Mouse (Mus musculus): ENCODE measurements around the gene Rbm3. TPM values are rescaled to one million over a fixed set of nuclear protein-coding genes. Genes with fewer than 3 reads are reported as not detected.
"Not testable (repeated sequence)": the region's sequence is repeated elsewhere in the genome, so short reads cannot be mapped to it uniquely, and the experiment has no call there.

Rbm3 gene
- polyA plus RNA-seq, 1 experiment from 2014 or later, result 386 TPM

DNA sequence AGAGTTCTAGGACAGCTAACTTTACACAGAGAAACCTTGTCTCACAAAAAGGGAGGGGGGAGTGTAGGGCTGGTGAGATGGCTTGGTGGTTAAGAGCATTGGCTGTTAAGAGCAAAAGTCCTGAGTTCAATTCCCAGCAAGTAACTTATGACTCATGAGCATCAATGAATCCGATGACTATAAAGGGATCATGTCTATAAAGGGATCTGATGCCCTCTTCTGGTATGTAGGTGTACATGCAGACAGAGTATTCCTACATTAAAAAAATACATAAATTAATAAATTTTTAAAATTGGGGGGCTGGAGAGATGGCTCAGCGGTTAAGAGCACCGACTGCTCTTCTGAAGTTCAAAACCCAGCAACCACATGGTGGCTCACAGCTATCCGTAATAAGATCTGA is 30.4 kb downstream of the Rbm3 start:
- no peak for DNase-seq
- no peak overlapping the region for H3K4me3 ChIP-seq (replicated peaks; ENCODE audit: low read depth, low read length)
- H3K4me1 ChIP-seq (ENCODE audit: control insufficient read depth, insufficient read depth, low read length), result no peaks in the 10 kb centered on the region
- no peak overlapping the region for H3K27ac ChIP-seq (replicated peaks; ENCODE audit: low read depth, low read length)
- H3K27me3 ChIP-seq (ENCODE audit: control insufficient read depth, insufficient read depth, low read length), result no peaks in the 10 kb centered on the region
- H3K36me3 ChIP-seq (ENCODE audit: control insufficient read depth, insufficient read depth, low read length), result no peaks in the 10 kb centered on the region
- ATAC-seq (ENCODE audit: low FRiP score, low TSS enrichment), result no peak
- H3K9ac ChIP-seq (replicated peaks; ENCODE audit: low read length), result no peak overlapping the region
- no peak overlapping the region for H3K4me2 ChIP-seq (ENCODE audit: low read length)
- 81% methylated on average over 4 of the region's 4 CpGs for WGBS
- H3K9me3 ChIP-seq (ENCODE audit: control insufficient read depth, low read length), result no peaks in the 10 kb centered on the region

DNA sequence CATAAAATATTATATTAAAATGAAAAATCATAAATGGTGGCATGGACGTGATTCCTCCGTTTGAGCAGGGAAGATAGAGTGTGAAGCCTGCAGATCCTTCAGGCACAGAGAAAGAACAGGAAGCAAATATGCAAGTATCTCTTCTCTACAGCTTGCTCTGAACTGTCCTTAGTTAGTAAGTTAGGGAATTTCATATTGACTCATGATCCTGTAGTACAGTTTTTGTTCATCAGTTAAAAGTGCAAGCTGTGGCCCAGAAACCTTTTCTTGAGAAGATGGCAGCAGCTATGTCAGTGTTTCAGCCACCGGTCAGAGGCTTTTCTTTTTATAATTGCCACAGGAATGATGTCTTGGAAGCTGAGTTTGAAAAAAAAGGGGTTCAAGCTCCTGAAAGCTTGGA is 40.7 kb downstream of the Rbm3 start:
- Histone ChIP-seq H3K27me3 (ENCODE audit: control insufficient read depth, insufficient read depth, low read length) (no peaks in the 10 kb centered on the region), H3K27ac (replicated peaks; ENCODE audit: low read depth, low read length) (no peak overlapping the region), H3K4me1 (ENCODE audit: control insufficient read depth, insufficient read depth, low read length) (0 out of 2 replicates have a peak, but pooled peaks cover 4% of the 10 kb centered on the region), H3K4me3 (replicated peaks; ENCODE audit: low read depth, low read length) (no peak overlapping the region), H3K9ac (replicated peaks; ENCODE audit: low read length) (no peak overlapping the region), H3K9me3 (ENCODE audit: control insufficient read depth, low read length) (no peaks in the 10 kb centered on the region), H3K36me3 (ENCODE audit: control insufficient read depth, insufficient read depth, low read length) (no peaks in the 10 kb centered on the region), H3K4me2 (ENCODE audit: low read length) (no peak overlapping the region)
- DNase-seq, result no peak
- no peak for ATAC-seq (ENCODE audit: low FRiP score, low TSS enrichment)
- WGBS, result 93% methylated on average over 3 of the region's 3 CpGs

DNA sequence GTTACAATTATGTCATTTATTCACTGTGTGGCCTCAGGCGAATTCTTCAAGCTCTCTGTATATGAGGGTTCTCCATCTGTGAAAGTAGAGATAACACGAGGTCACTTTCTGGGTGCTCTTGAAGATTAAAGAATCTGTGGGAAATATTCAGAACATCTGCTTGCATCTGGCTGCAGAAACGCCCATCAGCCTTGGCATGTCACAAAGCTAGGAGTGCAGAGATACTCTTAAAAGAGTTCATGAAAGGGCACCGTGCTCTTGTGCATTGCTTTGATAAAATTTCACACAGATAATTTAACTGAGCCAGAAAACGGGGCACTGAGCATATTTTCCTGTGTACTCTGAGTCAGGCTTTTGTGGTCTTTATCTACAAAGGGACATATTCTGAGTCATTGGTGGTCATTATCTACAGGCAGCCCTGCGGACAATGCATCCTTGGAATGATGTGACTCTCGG is 43.4 kb downstream of the Rbm3 start:
- Histone ChIP-seq H3K4me1 (ENCODE audit: control insufficient read depth, insufficient read depth, low read length) (0 out of 2 replicates have a peak, but pooled peaks cover 4% of the 10 kb centered on the region), H3K9me3 (ENCODE audit: control insufficient read depth, low read length) (no peaks in the 10 kb centered on the region), H3K4me3 (replicated peaks; ENCODE audit: low read depth, low read length) (no peak overlapping the region), H3K36me3 (ENCODE audit: control insufficient read depth, insufficient read depth, low read length) (no peaks in the 10 kb centered on the region), H3K27me3 (ENCODE audit: control insufficient read depth, insufficient read depth, low read length) (no peaks in the 10 kb centered on the region), H3K27ac (replicated peaks; ENCODE audit: low read depth, low read length) (no peak overlapping the region), H3K4me2 (ENCODE audit: low read length) (no peak overlapping the region), H3K9ac (replicated peaks; ENCODE audit: low read length) (no peak overlapping the region)
- whole genome bisulfite sequencing, result 70% methylated on average over 7 of the region's 7 CpGs
- ATAC-seq (ENCODE audit: low FRiP score, low TSS enrichment) (no peak), DNase-seq (peak; percentile 2)

DNA sequence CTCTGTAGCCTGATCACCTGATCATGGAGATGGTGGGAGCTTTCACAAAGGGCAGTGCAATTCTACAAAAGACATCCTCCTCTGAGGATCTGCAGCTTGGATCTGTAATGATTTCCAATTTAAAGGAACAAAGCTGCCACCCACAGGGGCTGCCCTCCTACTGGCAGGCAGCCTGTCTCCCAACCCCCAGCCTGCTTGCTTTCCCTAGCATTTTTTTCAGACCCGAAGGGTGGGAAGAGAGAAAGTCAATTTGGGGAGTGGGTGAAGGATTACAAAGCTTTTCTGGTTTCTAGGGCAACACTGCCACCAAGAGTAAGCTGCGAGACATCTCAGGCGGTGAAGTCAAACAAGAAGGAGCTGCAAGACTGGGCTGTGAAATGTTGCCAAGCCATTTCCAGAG is 44.7 kb downstream of the Rbm3 start:
- no peaks in the 10 kb centered on the region for H3K9me3 ChIP-seq (ENCODE audit: control insufficient read depth, low read length)
- WGBS, result 25% methylated on average over 3 of the region's 3 CpGs
- no peak overlapping the region for H3K9ac ChIP-seq (replicated peaks; ENCODE audit: low read length)

DNA sequence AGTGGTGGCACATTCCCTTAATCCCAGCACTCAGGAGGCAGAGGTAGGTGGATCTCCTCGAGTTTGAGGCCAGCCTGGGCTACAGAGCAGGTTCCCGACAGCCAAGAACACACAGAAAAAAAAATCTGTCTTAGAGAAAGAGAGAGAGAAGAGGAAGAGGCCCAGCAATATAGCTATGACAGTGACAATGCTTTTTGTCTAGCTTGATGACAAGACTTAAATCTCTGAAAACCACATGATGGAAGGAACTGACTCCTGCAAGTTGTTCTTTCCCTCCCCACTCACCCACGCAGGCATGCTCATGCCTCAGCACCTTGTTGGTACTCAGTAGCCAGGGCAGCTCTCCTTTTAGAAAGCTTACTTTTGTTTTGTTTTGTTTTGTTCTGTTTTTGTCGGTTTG is 46.2 kb downstream of the Rbm3 start:
- no peaks in the 10 kb centered on the region for H3K36me3 ChIP-seq (ENCODE audit: control insufficient read depth, insufficient read depth, low read length)
- H3K9ac ChIP-seq (replicated peaks; ENCODE audit: low read length), result no peak overlapping the region
- 0 out of 2 replicates have a peak, but pooled peaks cover 4% of the 10 kb centered on the region for H3K4me1 ChIP-seq (ENCODE audit: control insufficient read depth, insufficient read depth, low read length)
- DNase-seq, result no peak
- no peaks in the 10 kb centered on the region for H3K27me3 ChIP-seq (ENCODE audit: control insufficient read depth, insufficient read depth, low read length)
- 66% methylated on average over 4 of the region's 4 CpGs for WGBS
- H3K4me2 ChIP-seq (ENCODE audit: low read length), result no peak overlapping the region
- H3K4me3 ChIP-seq (replicated peaks; ENCODE audit: low read depth, low read length), result no peak overlapping the region
- H3K9me3 ChIP-seq (ENCODE audit: control insufficient read depth, low read length), result no peaks in the 10 kb centered on the region
- no peak for ATAC-seq (ENCODE audit: low FRiP score, low TSS enrichment)
- no peak overlapping the region for H3K27ac ChIP-seq (replicated peaks; ENCODE audit: low read depth, low read length)

More for the DNA sequence above, 44.7 kb downstream of the Rbm3 start:
- H3K4me3 ChIP-seq (replicated peaks; ENCODE audit: low read depth, low read length), result no peak overlapping the region
- H3K36me3 ChIP-seq (ENCODE audit: control insufficient read depth, insufficient read depth, low read length), result no peaks in the 10 kb centered on the region
- H3K4me1 ChIP-seq (ENCODE audit: control insufficient read depth, insufficient read depth, low read length), result 0 out of 2 replicates have a peak, but pooled peaks cover 4% of the 10 kb centered on the region
- no peaks in the 10 kb centered on the region for H3K27me3 ChIP-seq (ENCODE audit: control insufficient read depth, insufficient read depth, low read length)
- peak overlapping the region; percentile 82 for H3K27ac ChIP-seq (replicated peaks; ENCODE audit: low read depth, low read length)
- peak; percentile 95 for DNase-seq
- ATAC-seq (ENCODE audit: low FRiP score, low TSS enrichment), result peak; percentile 63
- peak overlapping the region; percentile 28 for H3K4me2 ChIP-seq (ENCODE audit: low read length)

DNA sequence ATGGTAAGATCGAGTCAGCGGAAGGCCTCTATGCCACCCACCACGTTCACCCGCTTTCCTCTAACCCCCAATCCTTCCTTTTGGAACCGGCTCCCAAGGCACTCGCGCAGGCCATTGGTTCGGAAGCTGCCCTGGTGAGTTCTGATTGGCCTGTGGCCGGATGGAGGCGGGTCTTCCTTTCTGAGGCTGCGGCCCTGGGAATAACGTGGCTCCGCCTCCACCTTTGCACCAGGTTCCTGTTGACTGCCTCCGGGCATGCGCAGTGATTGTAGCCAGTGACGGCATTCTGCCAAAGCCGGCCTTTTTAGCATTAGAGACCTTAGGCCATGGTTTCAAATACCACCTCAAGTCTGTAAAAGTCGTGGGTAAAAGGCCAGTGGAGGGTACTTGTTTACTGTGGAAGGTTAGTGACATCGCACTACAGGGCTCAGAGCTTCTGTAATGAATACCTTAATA is 48.9 kb downstream of the Rbm3 start:
- Histone ChIP-seq H3K9me3 (ENCODE audit: control insufficient read depth, low read length) (no peaks in the 10 kb centered on the region), H3K27ac (replicated peaks; ENCODE audit: low read depth, low read length) (peak overlapping the region; percentile 26; the same call in 1 of the 2 replicates), H3K4me1 (ENCODE audit: control insufficient read depth, insufficient read depth, low read length) (0 out of 2 replicates have a peak, but pooled peaks cover 4% of the 10 kb centered on the region), H3K27me3 (ENCODE audit: control insufficient read depth, insufficient read depth, low read length) (no peaks in the 10 kb centered on the region), H3K4me3 (replicated peaks; ENCODE audit: low read depth, low read length) (peak overlapping the region; percentile 27), H3K4me2 (ENCODE audit: low read length) (peak overlapping the region; percentile 48), H3K9ac (replicated peaks; ENCODE audit: low read length) (no peak overlapping the region; the same call in 1 of the 2 replicates), H3K36me3 (ENCODE audit: control insufficient read depth, insufficient read depth, low read length) (no peaks in the 10 kb centered on the region)
- peak; percentile 96 for DNase-seq
- peak; percentile 93 for ATAC-seq (ENCODE audit: low FRiP score, low TSS enrichment)
- WGBS, result 24% methylated on average over 19 of the region's 19 CpGs

DNA sequence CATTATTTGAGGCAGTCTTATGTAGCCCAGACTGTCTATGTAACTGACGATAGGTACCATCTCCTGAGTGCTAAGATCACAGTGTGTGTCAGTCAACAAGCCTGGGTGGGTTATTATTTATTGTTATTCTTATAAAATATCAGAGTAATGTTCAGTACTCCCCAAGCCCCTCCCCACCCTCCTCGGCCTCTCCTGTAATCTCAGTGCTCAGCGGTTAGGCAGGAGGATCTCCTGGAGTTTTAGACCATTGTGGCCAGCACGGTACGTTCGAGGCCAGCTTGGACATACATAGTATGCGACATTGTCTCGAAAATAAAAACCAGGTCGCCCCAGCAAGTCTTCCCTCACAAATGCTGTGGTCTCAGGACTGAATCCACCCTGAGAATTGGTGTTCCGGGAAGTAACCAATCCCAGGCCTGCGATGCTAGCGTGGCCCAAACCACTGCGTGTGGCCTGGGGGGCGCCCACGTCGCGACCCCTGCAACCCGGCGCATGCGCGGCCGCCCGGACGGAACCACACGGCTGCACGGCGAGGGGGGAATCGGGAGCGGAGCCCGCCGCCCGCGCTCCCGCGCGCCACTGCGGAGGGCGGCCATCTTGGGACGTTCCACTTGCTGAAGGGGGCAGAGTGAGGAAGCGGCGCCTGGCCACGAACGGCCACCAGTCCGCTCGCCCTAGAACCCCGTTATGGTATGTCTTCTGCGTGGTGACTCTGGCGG is 49.5 kb downstream of the Rbm3 start:
- not testable (repeated sequence) for DNase-seq
- peak; percentile 88 for ATAC-seq (ENCODE audit: low FRiP score, low TSS enrichment)

DNA sequence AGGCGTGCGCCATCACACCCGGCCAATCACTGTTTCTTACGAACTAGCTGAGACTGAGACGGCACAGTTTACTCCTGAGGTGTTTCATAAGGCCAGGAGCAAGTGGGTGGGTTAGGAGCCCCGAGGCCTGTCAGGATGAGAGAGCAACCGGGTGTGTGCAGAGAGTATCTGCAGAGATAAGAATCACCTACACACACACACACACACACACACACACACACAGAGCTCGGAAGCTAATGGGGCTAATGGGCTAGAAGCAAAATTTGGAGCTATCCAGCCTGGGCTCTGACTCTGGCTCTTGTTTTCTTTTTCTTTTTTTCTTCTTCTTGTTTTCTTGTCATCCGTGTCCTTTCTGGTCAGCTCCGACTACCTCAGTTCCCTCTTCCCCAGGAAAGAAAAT is 50.1 kb downstream of the Rbm3 start:
- H3K4me2 ChIP-seq (ENCODE audit: low read length), result peak overlapping the region; percentile 50
- no peaks in the 10 kb centered on the region for H3K9me3 ChIP-seq (ENCODE audit: control insufficient read depth, low read length)
- DNase-seq (no peak), ATAC-seq (ENCODE audit: low FRiP score, low TSS enrichment) (no peak)
- H3K9ac ChIP-seq (replicated peaks; ENCODE audit: low read length), result no peak overlapping the region
- H3K4me3 ChIP-seq (replicated peaks; ENCODE audit: low read depth, low read length), result peak overlapping the region; percentile 27
- no peaks in the 10 kb centered on the region for H3K36me3 ChIP-seq (ENCODE audit: control insufficient read depth, insufficient read depth, low read length)
- H3K27me3 ChIP-seq (ENCODE audit: control insufficient read depth, insufficient read depth, low read length), result no peaks in the 10 kb centered on the region
- H3K4me1 ChIP-seq (ENCODE audit: control insufficient read depth, insufficient read depth, low read length), result 0 out of 2 replicates have a peak, but pooled peaks cover 2% of the 10 kb centered on the region
- WGBS, result 87% methylated on average over 10 of the region's 10 CpGs
- no peak overlapping the region for H3K27ac ChIP-seq (replicated peaks; ENCODE audit: low read depth, low read length)

More for the DNA sequence above, 49.5 kb downstream of the Rbm3 start:
- not testable (repeated sequence) for H3K4me1 ChIP-seq (ENCODE audit: control insufficient read depth, insufficient read depth, low read length); H3K9me3 ChIP-seq (ENCODE audit: control insufficient read depth, low read length); H3K27me3 ChIP-seq (ENCODE audit: control insufficient read depth, insufficient read depth, low read length); H3K36me3 ChIP-seq (ENCODE audit: control insufficient read depth, insufficient read depth, low read length); H3K9ac ChIP-seq (replicated peaks; ENCODE audit: low read length); H3K27ac ChIP-seq (replicated peaks; ENCODE audit: low read depth, low read length)
- H3K4me2 ChIP-seq (ENCODE audit: low read length), result peak overlapping the region; percentile 50
- peak overlapping the region; percentile 27 for H3K4me3 ChIP-seq (replicated peaks; ENCODE audit: low read depth, low read length)
- WGBS, result 8% methylated on average over 24 of the region's 48 CpGs

DNA sequence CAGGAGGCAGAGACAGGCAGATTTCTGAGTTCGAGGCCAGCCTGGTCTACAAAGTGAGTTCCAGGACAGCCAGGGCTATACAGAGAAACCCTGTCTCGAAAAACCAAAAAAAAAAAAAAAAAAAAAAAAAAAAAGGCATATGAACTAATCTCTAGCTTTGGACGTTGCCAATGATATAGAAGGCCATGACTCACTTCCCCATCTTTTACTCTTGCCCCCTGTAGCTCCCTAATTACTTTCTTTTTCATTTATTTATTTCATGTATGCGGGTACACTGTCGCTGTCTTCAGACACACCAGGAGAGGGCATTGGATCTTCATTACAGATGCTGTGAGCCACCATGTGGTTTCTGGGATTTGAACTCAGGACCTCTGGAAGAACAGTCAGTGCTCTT is 54.7 kb downstream of the Rbm3 start:
- not testable (repeated sequence) for H3K4me1 ChIP-seq (ENCODE audit: control insufficient read depth, insufficient read depth, low read length)

More for the DNA sequence above, 54.7 kb downstream of the Rbm3 start:
- DNase-seq; H3K9me3 ChIP-seq (ENCODE audit: control insufficient read depth, low read length); H3K27ac ChIP-seq (replicated peaks; ENCODE audit: low read depth, low read length); H3K4me3 ChIP-seq (replicated peaks; ENCODE audit: low read depth, low read length); H3K4me2 ChIP-seq (ENCODE audit: low read length); ATAC-seq (ENCODE audit: low FRiP score, low TSS enrichment); H3K36me3 ChIP-seq (ENCODE audit: control insufficient read depth, insufficient read depth, low read length); H3K27me3 ChIP-seq (ENCODE audit: control insufficient read depth, insufficient read depth, low read length); H3K9ac ChIP-seq (replicated peaks; ENCODE audit: low read length): not testable (repeated sequence)
- 88% methylated on average over 3 of the region's 5 CpGs for WGBS

All from midbrain, embryonic 14.5 days (tissue).